Mouse (Mus musculus) limb, embryonic 11.5 days (tissue): ENCODE data around the gene Lce6a. TPM values are rescaled to one million over a fixed set of nuclear protein-coding genes. Genes with fewer than 3 reads are reported as not detected.

ENCODE experiments used
- ATAC-seq: fragments of 200-750 bp; cut with Nextera tagmentation; 2 replicates; pipeline ENCODE4 v1.8.0; 2017; ENCODE audit warnings: low read depth; ENCODE audit not compliant: insufficient number of reproducible peaks, low FRiP score, low TSS enrichment
- DNase-seq: peaks from one replicate; pipeline ENCODE4 v3.0.0-alpha.2; 2015; ENCODE audit warnings: low spot score
- H3K27ac ChIP-seq: fragments of 300-500 bp; sonication (generic); replicated peaks from 2 replicates; pipeline ENCODE4 v1.5.1; 2014; ENCODE audit warnings: low read depth, mild to moderate bottlenecking, low read length
- H3K27me3 ChIP-seq: fragments of 300-500 bp; sonication (generic); 2 replicates; pipeline ENCODE4 v1.6.1; 2014; ENCODE audit warnings: mild to moderate bottlenecking, low read length, mixed read lengths; ENCODE audit not compliant: control insufficient read depth, insufficient read depth
- H3K36me3 ChIP-seq: fragments of 300-500 bp; sonication (generic); 2 replicates; pipeline ENCODE4 v1.6.1; 2014; ENCODE audit warnings: mild to moderate bottlenecking, low read length, moderate library complexity, mixed read lengths; ENCODE audit not compliant: control insufficient read depth, insufficient read depth
- H3K4me1 ChIP-seq: fragments of 300-500 bp; sonication (generic); 2 replicates; pipeline ENCODE4 v1.6.1; 2014; ENCODE audit warnings: low read length, mixed read lengths; ENCODE audit not compliant: control insufficient read depth, insufficient read depth
- H3K4me2 ChIP-seq: fragments of 300-500 bp; sonication (generic); 2 replicates; pipeline ENCODE4 v1.6.1; 2014; ENCODE audit warnings: low read depth, mild to moderate bottlenecking, moderate library complexity; ENCODE audit not compliant: severe bottlenecking
- H3K4me3 ChIP-seq: fragments of 300-500 bp; sonication (generic); 2 replicates; pipeline ENCODE4 v1.5.1; 2014; ENCODE audit warnings: low read depth, low read length
- H3K9ac ChIP-seq: fragments of 300-500 bp; sonication (generic); 2 replicates; pipeline ENCODE4 v1.6.1; 2014; ENCODE audit warnings: mild to moderate bottlenecking, low read length
- H3K9me3 ChIP-seq: fragments of 300-500 bp; sonication (generic); 2 replicates; pipeline ENCODE4 v1.6.1; 2016; ENCODE audit warnings: low read length; ENCODE audit not compliant: control insufficient read depth
- WGBS: fragments of 180-500 bp; shearing (Covaris S2); extraction: QIAGEN DNeasy Blood & Tissue Kit; methylation state at CpG from one replicate; pipeline ENCODE4 v1.1.7; 2014; 5-methylcytosine and 5-hydroxymethylcytosine counted together
- polyA plus RNA-seq: library from polyadenylated mRNA; unstranded; fragments of >200 nt; fragmentation: Nextera tagmentation; extraction: Ambion mirVana; gene quantifications from 2 replicates; pipeline ENCODE4 v1.2.1, GENCODE M21; 2014

The Lce6a gene
- polyA plus RNA-seq, 1 experiment from 2014 or later: not detected

DNA sequence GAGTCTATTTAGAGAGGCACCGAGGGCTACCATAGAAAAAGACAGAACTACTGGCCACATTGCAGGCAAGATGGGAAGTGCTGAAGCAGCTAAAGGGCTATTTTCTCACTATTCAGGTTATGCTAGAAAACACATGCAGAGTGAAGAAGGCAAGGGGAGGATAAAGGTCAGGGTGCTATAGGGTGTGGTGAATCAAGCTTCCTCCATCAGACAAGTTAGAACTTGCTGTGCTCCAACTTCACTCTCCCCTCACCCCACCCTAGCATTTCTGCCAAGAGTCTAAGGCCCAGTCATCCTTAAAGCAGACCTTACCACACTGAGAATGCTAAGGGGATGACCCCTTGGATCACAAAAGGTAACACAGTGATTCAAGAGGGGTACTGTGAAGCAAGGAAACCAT is 42.0 kb downstream of the Lce6a start:
- Histone ChIP-seq H3K9ac (no peak overlapping the region), H3K4me1 (no peaks in the 10 kb centered on the region), H3K27me3 (no peaks in the 10 kb centered on the region), H3K36me3 (no peaks in the 10 kb centered on the region), H3K4me2 (no peak overlapping the region), H3K27ac (no peak overlapping the region), H3K9me3 (no peaks in the 10 kb centered on the region), H3K4me3 (no peak overlapping the region)
- no peak for ATAC-seq
- WGBS: 81% methylated on average over 1 of the region's 1 CpGs
- DNase-seq: no peak

- H3K4me1 ChIP-seq: no peaks in the 10 kb centered on the region
- 69% methylated on average over 4 of the region's 4 CpGs for WGBS
- no peak for ATAC-seq
These were observed 42.6 kb downstream of the Lce6a start for GRCm38 (mm10) chr3:92578652-92579413.

DNA sequence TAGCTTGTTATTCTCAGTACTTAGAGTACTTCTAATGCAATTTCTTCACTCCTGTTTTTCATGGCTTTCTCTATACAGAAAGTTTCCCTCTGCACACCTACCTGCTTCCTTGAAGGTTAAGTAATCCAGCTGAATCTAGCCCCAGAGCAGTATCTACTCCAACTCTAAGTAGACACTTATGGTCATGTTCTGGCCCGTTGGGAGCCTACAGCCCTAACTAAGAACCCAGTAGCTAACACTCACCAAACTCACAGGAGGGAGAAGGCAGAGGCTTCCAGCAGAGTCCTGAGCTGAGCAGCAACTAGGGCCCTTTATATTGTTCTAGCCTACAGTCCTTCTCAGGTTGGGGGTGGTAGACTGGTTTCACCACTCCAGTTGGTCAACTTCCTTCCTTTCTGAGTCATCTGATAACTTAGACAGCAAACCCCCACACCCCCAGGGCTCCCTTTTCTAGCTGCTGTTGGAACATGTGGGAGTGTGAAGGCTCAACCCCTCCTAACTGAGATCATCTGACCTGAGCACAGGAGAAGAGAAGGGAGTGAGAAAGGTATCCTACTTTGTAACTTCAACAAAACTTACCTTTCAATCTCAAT is 47.9 kb downstream of the Lce6a start, which contains the start of gene Ivl:
Gene Ivl (minus strand): TSS at position 287 of the 593 bp plus-strand sequence.
- no peaks in the 10 kb centered on the region for H3K36me3 ChIP-seq
- H3K4me3 ChIP-seq: no peak within 1 kb of the TSS
- DNase-seq: no peak
- no peak within 1 kb of the TSS for H3K4me2 ChIP-seq
- 64% methylated on average over 1 of the region's 1 CpGs for WGBS
- H3K4me1 ChIP-seq: no peaks in the 10 kb centered on the region
- H3K27ac ChIP-seq: no peak within 1 kb of the TSS
- H3K9ac ChIP-seq: no peak within 1 kb of the TSS
- H3K9me3 ChIP-seq: no peaks in the 10 kb centered on the region
- no peak for ATAC-seq
- no peaks in the 10 kb centered on the region for H3K27me3 ChIP-seq

More at GRCm38 (mm10) chr3:92578652-92579413, 42.6 kb downstream of the Lce6a start:
- H3K4me3 ChIP-seq: no peak overlapping the region
- no peak overlapping the region for H3K27ac ChIP-seq
- H3K27me3 ChIP-seq: no peaks in the 10 kb centered on the region
- H3K9ac ChIP-seq: no peak overlapping the region
- DNase-seq: no peak
- H3K4me2 ChIP-seq: no peak overlapping the region
- H3K9me3 ChIP-seq: no peaks in the 10 kb centered on the region
- no peaks in the 10 kb centered on the region for H3K36me3 ChIP-seq

DNA sequence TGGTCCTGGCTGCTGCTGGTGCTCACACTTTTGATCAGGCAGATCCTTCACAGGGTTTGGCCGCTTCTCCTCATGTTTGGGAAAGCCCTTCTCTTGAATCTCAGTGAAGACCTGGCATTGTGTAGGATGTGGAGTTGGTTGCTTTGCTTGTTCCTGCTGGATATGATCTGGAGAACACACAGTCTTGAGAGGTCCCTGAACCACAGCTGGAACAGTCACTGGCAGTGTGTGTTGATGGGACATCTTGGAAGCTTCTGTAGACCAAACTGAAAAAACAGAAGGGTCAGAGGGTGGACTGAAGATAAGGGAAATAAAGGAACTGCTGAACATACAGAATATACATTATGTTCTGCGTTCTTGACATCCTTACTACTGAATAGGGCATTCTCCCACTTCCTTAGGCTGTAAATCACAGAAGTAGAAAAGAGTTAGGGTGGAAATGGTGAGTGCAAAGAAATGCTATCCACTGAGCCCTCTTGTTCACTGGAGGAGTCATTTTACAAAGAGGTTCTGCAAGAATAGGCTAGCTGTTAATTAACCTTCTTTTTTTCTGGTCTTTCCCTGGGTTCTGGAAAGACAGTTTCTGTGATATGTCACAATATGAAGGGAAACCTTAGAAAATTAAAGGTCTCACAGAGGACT is 48.8 kb downstream of the Lce6a start:
- Histone ChIP-seq H3K4me2 (no peak overlapping the region), H3K27ac (no peak overlapping the region), H3K27me3 (no peaks in the 10 kb centered on the region), H3K4me3 (no peak overlapping the region), H3K9ac (no peak overlapping the region), H3K4me1 (no peaks in the 10 kb centered on the region), H3K9me3 (no peaks in the 10 kb centered on the region), H3K36me3 (no peaks in the 10 kb centered on the region)
- 68% methylated on average over 2 of the region's 2 CpGs for WGBS
- ATAC-seq (no peak), DNase-seq (no peak)

Other genes starting within 250 kb of the Lce6a start
- gene Sprr2h, start 236.0 kb downstream of the Lce6a start, polyA plus RNA-seq: not detected in 2 replicates
- not detected in 2 replicates for gene Sprr2i, start 213.7 kb downstream of the Lce6a start, polyA plus RNA-seq
- gene Sprr2j-ps, start 203.6 kb downstream of the Lce6a start, polyA plus RNA-seq: not detected in 2 replicates
- gene Gm9774, start 192.2 kb downstream of the Lce6a start, polyA plus RNA-seq: 4.9 and 5.8 TPM in 2 replicates
- gene Sprr2k, start 189.1 kb downstream of the Lce6a start, polyA plus RNA-seq: not detected in 2 replicates
- not detected in 2 replicates for gene Sprr1b, start 182.9 kb downstream of the Lce6a start, polyA plus RNA-seq
- gene Sprr3, start 162.9 kb downstream of the Lce6a start, polyA plus RNA-seq: not detected in 2 replicates
- gene Sprr1a, start 135.8 kb downstream of the Lce6a start, polyA plus RNA-seq: not detected in 2 replicates
- gene Sprr4, start 121.2 kb downstream of the Lce6a start, polyA plus RNA-seq: not detected in 2 replicates
- not detected in 2 replicates for gene 2310046K23Rik, start 87.1 kb downstream of the Lce6a start, polyA plus RNA-seq
- not detected in 2 replicates for gene Ivl, start 47.9 kb downstream of the Lce6a start, polyA plus RNA-seq
- gene Smcp, start 32.7 kb downstream of the Lce6a start, polyA plus RNA-seq: not detected in 2 replicates
- gene 2210017I01Rik, start 14.2 kb downstream of the Lce6a start, polyA plus RNA-seq: not detected in 2 replicates
- not detected in 2 replicates for gene Lce1a1, start 26.6 kb upstream of the Lce6a start, polyA plus RNA-seq
- not detected in 2 replicates for gene Lce1b, start 35.3 kb upstream of the Lce6a start, polyA plus RNA-seq
- not detected in 2 replicates for gene Lce1a2, start 48.7 kb upstream of the Lce6a start, polyA plus RNA-seq
- gene Lce1c, start 57.6 kb upstream of the Lce6a start, polyA plus RNA-seq: not detected in 2 replicates
- not detected in 2 replicates for gene Lce1d, start 65.5 kb upstream of the Lce6a start, polyA plus RNA-seq
- gene Lce1e, start 87.4 kb upstream of the Lce6a start, polyA plus RNA-seq: not detected in 2 replicates
- not detected in 2 replicates for gene Lce1f, start 98.7 kb upstream of the Lce6a start, polyA plus RNA-seq
- gene Gm38119, start 117.4 kb upstream of the Lce6a start, polyA plus RNA-seq: not detected in 2 replicates
- not detected in 2 replicates for gene Lce1g, start 130.7 kb upstream of the Lce6a start, polyA plus RNA-seq
- gene Lce1h, start 143.4 kb upstream of the Lce6a start, polyA plus RNA-seq: not detected in 2 replicates
- gene Lce1i, start 157.2 kb upstream of the Lce6a start, polyA plus RNA-seq: not detected in 2 replicates
- gene Lce1j, start 168.9 kb upstream of the Lce6a start, polyA plus RNA-seq: not detected in 2 replicates
- not detected in 2 replicates for gene Lce1k, start 186.2 kb upstream of the Lce6a start, polyA plus RNA-seq
- not detected in 2 replicates for gene Kprp, start 205.6 kb upstream of the Lce6a start, polyA plus RNA-seq
- not detected in 2 replicates for gene Lce1l, start 229.6 kb upstream of the Lce6a start, polyA plus RNA-seq
- gene 2310050C09Rik, start 248.6 kb upstream of the Lce6a start, polyA plus RNA-seq: not detected in 2 replicates